Mouse (Mus musculus) myocyte (in vitro differentiated cells): ENCODE measurements around the gene Ube2d1.

Experiments
- E2F4 ChIP-seq: IDR thresholded peaks from one replicate; pipeline ENCODE4 v1.6.1; 2011; ENCODE audit warnings: mild to moderate bottlenecking, control low read depth, moderate library complexity; ENCODE audit not compliant: insufficient read depth
- MAX ChIP-seq: IDR thresholded peaks from one replicate; pipeline ENCODE4 v1.6.1; 2011; ENCODE audit warnings: low read depth, mild to moderate bottlenecking, control low read depth
- MYOD1 ChIP-seq, 3 experiments: IDR thresholded peaks; one replicate each; pipeline ENCODE4 v1.6.1; 2011; ENCODE audit warnings: control low read depth in 2 of 3, low read depth in 2 of 3, mild to moderate bottlenecking in 2 of 3, moderate library complexity in 1 of 3; ENCODE audit not compliant: insufficient read length in 2 of 3, control insufficient read depth in 1 of 3
- POLR2A ChIP-seq: IDR thresholded peaks from one replicate; pipeline ENCODE4 v1.6.1; 2011; ENCODE audit warnings: low read depth, mild to moderate bottlenecking, control low read depth, moderate library complexity; ENCODE audit not compliant: insufficient read length
- POLR2AphosphoS2 ChIP-seq: IDR thresholded peaks from one replicate; pipeline ENCODE4 v1.6.1; 2011; ENCODE audit warnings: low read depth, control low read depth; ENCODE audit not compliant: insufficient read length
- TCF12 ChIP-seq: IDR thresholded peaks from one replicate; pipeline ENCODE4 v1.6.1; 2011; ENCODE audit warnings: mild to moderate bottlenecking, control low read depth; ENCODE audit not compliant: poor library complexity, insufficient read depth, severe bottlenecking
- TCF3 ChIP-seq: IDR thresholded peaks from one replicate; pipeline ENCODE4 v1.6.1; 2011; ENCODE audit warnings: low read depth, control low read depth; ENCODE audit not compliant: insufficient read length
- USF1 ChIP-seq: IDR thresholded peaks from one replicate; pipeline ENCODE4 v1.6.1; 2011; ENCODE audit warnings: low read depth, mild to moderate bottlenecking, control low read depth, moderate library complexity

- no peak for TF ChIP-seq TCF12
- TF ChIP-seq POLR2A, result no peak
- TF ChIP-seq USF1, result no peak
- TF ChIP-seq MYOD1 (IDR thresholded peaks at IDR 0.05; ENCODE audit: control insufficient read depth in 1 of 3, insufficient read length in 2 of 3, low read depth in 2 of 3), result no peak
- no peak for TF ChIP-seq MAX
- TF ChIP-seq TCF3, result no peak
- no peak for TF ChIP-seq E2F4
- no peak for TF ChIP-seq POLR2AphosphoS2
Measured at GRCm38 (mm10) chr10:71249086-71249880, 35.8 kb downstream of the Ube2d1 start.
